Mouse (Mus musculus) MEL (cell line): Measurements from ENCODE around the gene Dusp22. TPM values are rescaled to one million over a fixed set of nuclear protein-coding genes. Genes with fewer than 3 reads are reported as not detected.

ENCODE experiments used
- DNase-seq: peaks from one replicate; pipeline ENCODE4 v3.0.0; 2011; ENCODE audit warnings: low read depth, low spot score
- H3K27ac ChIP-seq: 2 replicates; pipeline ENCODE4 v1.5.1; 2012; ENCODE audit warnings: low read depth, mild to moderate bottlenecking, control low read depth, low read length, moderate library complexity; ENCODE audit not compliant: control insufficient read depth
- H3K27me3 ChIP-seq, 2 experiments: fragments of 150-350 bp in 1 of 2; sonication (generic) in 1 of 2; 2 replicates each; pipeline ENCODE4 v1.6.1; 2012; ENCODE audit warnings: low read length in 2 of 2, mild to moderate bottlenecking in 2 of 2, improper control_type of control experiment in 1 of 2, moderate library complexity in 1 of 2; ENCODE audit not compliant: insufficient read depth in 2 of 2, control insufficient read depth in 1 of 2
- H3K36me3 ChIP-seq, 2 experiments: 2 replicates each; pipeline ENCODE4 v1.6.1; 2012 to 2014; ENCODE audit warnings: low read length in 2 of 2, improper control_type of control experiment in 1 of 2, inconsistent platforms in 1 of 2, mild to moderate bottlenecking in 1 of 2; ENCODE audit not compliant: insufficient read depth in 2 of 2, control insufficient read depth in 1 of 2
- H3K4me1 ChIP-seq, 2 experiments: fragments of 150-350 bp in 1 of 2; sonication (generic) in 1 of 2; 2 replicates each; pipeline ENCODE4 v1.6.1; 2012; ENCODE audit warnings: low read length in 2 of 2, improper control_type of control experiment in 1 of 2, mild to moderate bottlenecking in 1 of 2; ENCODE audit not compliant: insufficient read depth in 2 of 2, control insufficient read depth in 1 of 2
- H3K4me3 ChIP-seq, 2 experiments: fragments of 150-350 bp in 1 of 2; sonication (generic) in 1 of 2; 2 replicates each; pipeline ENCODE4 v1.5.1; 2012; ENCODE audit warnings: low read depth in 2 of 2, low read length in 2 of 2, mild to moderate bottlenecking in 2 of 2, moderate library complexity in 2 of 2, control low read depth in 1 of 2, improper control_type of control experiment in 1 of 2; ENCODE audit not compliant: control insufficient read depth in 1 of 2, insufficient read depth in 1 of 2
- H3K79me2 ChIP-seq: 2 replicates; pipeline ENCODE4 v1.6.1; 2012; ENCODE audit warnings: mild to moderate bottlenecking, low read length, moderate library complexity; ENCODE audit not compliant: control insufficient read depth, poor library complexity, insufficient read depth
- H3K9ac ChIP-seq: 2 replicates; pipeline ENCODE4 v1.6.1; 2012; ENCODE audit warnings: low read depth, mild to moderate bottlenecking, control low read depth, low read length, moderate library complexity; ENCODE audit not compliant: control insufficient read depth, poor library complexity, severe bottlenecking
- H3K9me3 ChIP-seq: fragments of 150-350 bp; sonication (generic); replicated peaks from 2 replicates; pipeline ENCODE4 v1.6.1; 2012; ENCODE audit warnings: mild to moderate bottlenecking, low read length, improper control_type of control experiment, moderate library complexity; ENCODE audit not compliant: insufficient read depth
- CHD1 ChIP-seq: IDR thresholded peaks from 2 replicates; pipeline ENCODE4 v1.6.1; 2012; ENCODE audit warnings: low read depth, mild to moderate bottlenecking, inconsistent platforms, low read length, improper control_type of control experiment
- CTCF ChIP-seq, 3 experiments: IDR thresholded peaks in 2 of 3; conservative IDR thresholded peaks in 1 of 3; 2 replicates each; pipeline ENCODE4 v1.5.1; 2011 to 2012; ENCODE audit warnings: low read length in 3 of 3, low read depth in 2 of 3, mild to moderate bottlenecking in 2 of 3, improper control_type of control experiment in 1 of 3, inconsistent platforms in 1 of 3, mixed read lengths in 1 of 3, moderate library complexity in 1 of 3; ENCODE audit not compliant: control insufficient read depth in 1 of 3, insufficient read depth in 1 of 3, poor library complexity in 1 of 3, severe bottlenecking in 1 of 3
- E2F4 ChIP-seq: IDR thresholded peaks from 2 replicates; pipeline ENCODE4 v1.6.1; 2011; ENCODE audit warnings: low read depth, low read length, improper control_type of control experiment, borderline replicate concordance
- EP300 ChIP-seq, 2 experiments: IDR thresholded peaks; 2 replicates each; pipeline ENCODE4 v1.6.1; 2011; ENCODE audit warnings: improper control_type of control experiment in 2 of 2, low read length in 2 of 2, low read depth in 1 of 2, mild to moderate bottlenecking in 1 of 2
- JUND ChIP-seq: IDR thresholded peaks from 2 replicates; pipeline ENCODE4 v1.6.1; 2011; ENCODE audit warnings: low read depth, mild to moderate bottlenecking, improper control_type of control experiment, low read length
- KAT2A ChIP-seq: conservative IDR thresholded peaks from 2 replicates; pipeline ENCODE4 v1.6.1; 2012; ENCODE audit warnings: low read depth, low read length, improper control_type of control experiment, inconsistent platforms
- MAFK ChIP-seq: IDR thresholded peaks from 2 replicates; pipeline ENCODE4 v1.6.1; 2011; ENCODE audit warnings: low read depth, mild to moderate bottlenecking, low read length, improper control_type of control experiment, borderline replicate concordance
- MYC ChIP-seq: IDR thresholded peaks from 2 replicates; pipeline ENCODE4 v1.6.1; 2011; ENCODE audit warnings: low read depth, mild to moderate bottlenecking, low read length, improper control_type of control experiment, moderate library complexity
- NELFE ChIP-seq: IDR thresholded peaks from 2 replicates; pipeline ENCODE4 v1.6.1; 2011; ENCODE audit warnings: low read depth, low read length, improper control_type of control experiment
- POLR2A ChIP-seq, 2 experiments: IDR thresholded peaks; 2 replicates each; pipeline ENCODE4 v1.6.1; 2011 to 2012; ENCODE audit warnings: low read length in 2 of 2, mild to moderate bottlenecking in 2 of 2, control low read depth in 1 of 2, improper control_type of control experiment in 1 of 2, low read depth in 1 of 2, moderate library complexity in 1 of 2; ENCODE audit not compliant: control insufficient read depth in 1 of 2, insufficient read depth in 1 of 2, poor library complexity in 1 of 2
- POLR2AphosphoS2 ChIP-seq: IDR thresholded peaks from 2 replicates; pipeline ENCODE4 v1.6.1; 2011; ENCODE audit warnings: low read length, improper control_type of control experiment
- RAD21 ChIP-seq: IDR thresholded peaks from 2 replicates; pipeline ENCODE4 v1.6.1; 2011; ENCODE audit warnings: mild to moderate bottlenecking, low read depth, low read length, improper control_type of control experiment
- RCOR1 ChIP-seq: IDR thresholded peaks from 2 replicates; pipeline ENCODE4 v1.6.1; 2012; ENCODE audit warnings: low read depth, mild to moderate bottlenecking, inconsistent platforms, low read length, improper control_type of control experiment
- SIN3A ChIP-seq: IDR thresholded peaks from 2 replicates; pipeline ENCODE4 v1.6.1; 2012; ENCODE audit warnings: low read length, improper control_type of control experiment, inconsistent platforms
- SMC3 ChIP-seq: IDR thresholded peaks from 2 replicates; pipeline ENCODE4 v1.6.1; 2011; ENCODE audit warnings: low read depth, low read length, improper control_type of control experiment
- TBP ChIP-seq: IDR thresholded peaks from 2 replicates; pipeline ENCODE4 v1.8.0; 2011; ENCODE audit warnings: low read depth, low read length, improper control_type of control experiment
- UBTF ChIP-seq: IDR thresholded peaks from 2 replicates; pipeline ENCODE4 v1.6.1; 2012; ENCODE audit warnings: low read depth, mild to moderate bottlenecking, inconsistent platforms, low read length, improper control_type of control experiment, moderate library complexity, borderline replicate concordance; ENCODE audit not compliant: insufficient read depth
- USF2 ChIP-seq, 2 experiments: IDR thresholded peaks; 2 replicates each; pipeline ENCODE4 v1.6.1; 2011 to 2012; ENCODE audit warnings: improper control_type of control experiment in 2 of 2, low read length in 2 of 2, borderline replicate concordance in 1 of 2, inconsistent platforms in 1 of 2, low read depth in 1 of 2, mild to moderate bottlenecking in 1 of 2; ENCODE audit not compliant: insufficient read depth in 1 of 2
- ZKSCAN1 ChIP-seq: IDR thresholded peaks from 2 replicates; pipeline ENCODE4 v1.6.1; 2012; ENCODE audit warnings: low read depth, mild to moderate bottlenecking, inconsistent platforms, low read length, improper control_type of control experiment, moderate library complexity
- polyA plus RNA-seq, 2 experiments: library from polyadenylated mRNA; stranded (reverse) in 1 of 2; unstranded in 1 of 2; fragments of >175 nt in 1 of 2; fragments of >200 nt in 1 of 2; gene quantifications; 2 replicates each; pipeline versions ENCODE4 v1.2.1 to v1.2.4; 2012; ENCODE audit warnings: low replicate concordance in 2 of 2, low read depth in 1 of 2; ENCODE audit not compliant: insufficient read length in 2 of 2, insufficient read depth in 1 of 2, missing spikeins in 1 of 2
- total RNA-seq: library from RNA; depleted of rRNA; stranded (reverse); fragments of 300-350 nt; gene quantifications from 2 replicates; pipeline ENCODE4 v1.2.3, GENCODE M21; 2012

Dusp22 gene
- total and polyA plus RNA-seq, 3 experiments, result not detected

GRCm38 (mm10) chr13:30752581-30753187, 92.9 kb downstream of the Dusp22 start:
- no peak for DNase-seq
- no peaks in the 10 kb centered on the region for H3K36me3 ChIP-seq
- no peaks in the 10 kb centered on the region for H3K4me1 ChIP-seq
- H3K27ac ChIP-seq, result no peak overlapping the region
- no peak overlapping the region for H3K4me3 ChIP-seq
- TF ChIP-seq SIN3A (no peak), CTCF (IDR thresholded peaks at IDR 0.05 in 2 of 3, conservative IDR thresholded peaks at IDR 0.05 in 1 of 3; ENCODE audit: control insufficient read depth in 1 of 3, insufficient read depth in 1 of 3, low read depth in 2 of 3, low read length in 3 of 3, poor library complexity in 1 of 3, severe bottlenecking in 1 of 3) (no peak), MAFK (no peak), ZKSCAN1 (no peak), EP300 (IDR thresholded peaks at IDR 0.05; ENCODE audit: low read depth in 1 of 2, low read length in 2 of 2) (no peak), SMC3 (no peak), RCOR1 (no peak), KAT2A (no peak), RAD21 (no peak), TBP (no peak), JUND (no peak), CHD1 (no peak), NELFE (no peak), MYC (no peak), E2F4 (no peak), USF2 (IDR thresholded peaks at IDR 0.05; ENCODE audit: borderline replicate concordance in 1 of 2, insufficient read depth in 1 of 2, low read depth in 1 of 2, low read length in 2 of 2) (no peak), POLR2A (IDR thresholded peaks at IDR 0.05; ENCODE audit: control insufficient read depth in 1 of 2, insufficient read depth in 1 of 2, low read depth in 1 of 2, low read length in 2 of 2, poor library complexity in 1 of 2) (no peak), UBTF (no peak), POLR2AphosphoS2 (no peak)
- TF ChIP-seq, all 39 proteins: peak for 0
- no peaks in the 10 kb centered on the region for H3K27me3 ChIP-seq
- no peaks in the 10 kb centered on the region for H3K79me2 ChIP-seq
- H3K9ac ChIP-seq, result no peak overlapping the region
- no peaks in the 10 kb centered on the region for H3K9me3 ChIP-seq

GRCm38 (mm10) chr13:30753441-30753840, 93.6 kb downstream of the Dusp22 start:
- no peaks in the 10 kb centered on the region for H3K79me2 ChIP-seq
- H3K27me3 ChIP-seq, result no peaks in the 10 kb centered on the region
- TF ChIP-seq EP300 (IDR thresholded peaks at IDR 0.05; ENCODE audit: low read depth in 1 of 2, low read length in 2 of 2), result no peak
- TF ChIP-seq, all 39 proteins: peak for 0
- Histone ChIP-seq H3K4me3 (no peak overlapping the region), H3K36me3 (no peaks in the 10 kb centered on the region), H3K4me1 (no peaks in the 10 kb centered on the region), H3K9ac (no peak overlapping the region), H3K27ac (no peak overlapping the region), H3K9me3 (no peaks in the 10 kb centered on the region)
- DNase-seq, result no peak
